ENCODE assay signal across 8 mouse cellular contexts in genomic region chr3:129744803-129745202, GRCm38 (mm10). TPM values are rescaled to one million over a fixed set of nuclear protein-coding genes. Genes with fewer than 3 reads are reported as not detected.
DNase-seq lines count a peak whose midpoint lies in the region; ATAC-seq lines count a peak whose summit lies in the region.

No protein-coding gene starts in this region.

- H3K36me3 ChIP-seq in forebrain, embryonic 10.5 days (replicated peaks) = no peaks in the 10 kb centered on the region
- no peaks in the 10 kb centered on the region for H3K36me3 ChIP-seq in forebrain, embryonic 16.5 days (ENCODE audit: control insufficient read depth, insufficient read depth)
- no peaks in the 10 kb centered on the region for H3K36me3 ChIP-seq in neural tube, embryonic 15.5 days

- no peak for ATAC-seq in forebrain, embryonic 16.5 days
- no peak for ATAC-seq in neural tube, embryonic 15.5 days (ENCODE audit: low FRiP score)

- DNase-seq in forebrain, embryonic 10.5 days (ENCODE audit: extremely low spot score, low spot score) = peak; percentile 42
- DNase-seq in neural tube, embryonic 10.5 days (ENCODE audit: extremely low spot score, low spot score) = peak; percentile 50
- DNase-seq in embryo, embryonic 11 days = peak; percentile 54
- DNase-seq in lung, postnatal 14 days = peak; percentile 57
- peak; percentile 45 for DNase-seq in testis, postnatal 14 days (ENCODE audit: low spot score)
- no peak for DNase-seq in Muller cell, postnatal 12 days (ENCODE audit: inconsistent ontology term)

- no peak overlapping the region for H3K9ac ChIP-seq in forebrain, embryonic 16.5 days (replicated peaks; ENCODE audit: low read depth, low read length)
- no peak overlapping the region for H3K9ac ChIP-seq in neural tube, embryonic 15.5 days (replicated peaks)

- H3K27ac ChIP-seq in forebrain, embryonic 10.5 days = no peak overlapping the region
- H3K27ac ChIP-seq in forebrain, embryonic 16.5 days (ENCODE audit: low read length) = no peak overlapping the region
- H3K27ac ChIP-seq in neural tube, embryonic 15.5 days (replicated peaks) = no peak overlapping the region

- no peak overlapping the region for H3K4me3 ChIP-seq in forebrain, embryonic 10.5 days
- H3K4me3 ChIP-seq in forebrain, embryonic 16.5 days (replicated peaks; ENCODE audit: low read length) = no peak overlapping the region
- H3K4me3 ChIP-seq in neural tube, embryonic 15.5 days (replicated peaks) = no peak overlapping the region

- H3K27me3 ChIP-seq in forebrain, embryonic 10.5 days (ENCODE audit: poor library complexity, severe bottlenecking) = no peaks in the 10 kb centered on the region
- no peaks in the 10 kb centered on the region for H3K27me3 ChIP-seq in forebrain, embryonic 16.5 days (replicated peaks; ENCODE audit: control insufficient read depth, insufficient read depth, low read length)
- no peaks in the 10 kb centered on the region for H3K27me3 ChIP-seq in neural tube, embryonic 15.5 days (replicated peaks)

- no peaks in the 10 kb centered on the region for H3K4me1 ChIP-seq in forebrain, embryonic 10.5 days
- no peaks in the 10 kb centered on the region for H3K4me1 ChIP-seq in forebrain, embryonic 16.5 days (replicated peaks; ENCODE audit: control insufficient read depth, insufficient read depth, low read length)
- no peaks in the 10 kb centered on the region for H3K4me1 ChIP-seq in neural tube, embryonic 15.5 days

- no peak overlapping the region for H3K4me2 ChIP-seq in forebrain, embryonic 16.5 days (ENCODE audit: low read length)
- H3K4me2 ChIP-seq in neural tube, embryonic 15.5 days = no peak overlapping the region

- no peaks in the 10 kb centered on the region for H3K9me3 ChIP-seq in forebrain, embryonic 10.5 days
- no peaks in the 10 kb centered on the region for H3K9me3 ChIP-seq in forebrain, embryonic 16.5 days (ENCODE audit: control insufficient read depth, low read length)
- H3K9me3 ChIP-seq in neural tube, embryonic 15.5 days (replicated peaks) = no peaks in the 10 kb centered on the region

- 51% methylated on average over 8 of the region's 8 CpGs for WGBS in forebrain, embryonic 10.5 days
- 53% methylated on average over 8 of the region's 8 CpGs for WGBS in forebrain, embryonic 16.5 days
- WGBS in neural tube, embryonic 15.5 days = 69% methylated on average over 8 of the region's 8 CpGs

RNA-seq across cellular contexts. Expression of gene Egf, which starts 10.3 kb away (rescaled TPM):
- 1.2 and 1.8 TPM in 2 replicates for polyA plus RNA-seq in forebrain, embryonic 10.5 days (2016; fragmentation: Nextera tagmentation; extraction: Ambion mirVana)
- 1.4 and 3.0 TPM in 2 replicates for polyA plus RNA-seq in forebrain, embryonic 16.5 days (2015; fragmentation: Nextera tagmentation; extraction: Ambion mirVana)
- polyA plus RNA-seq in neural tube, embryonic 15.5 days (2015; fragmentation: Nextera tagmentation; extraction: Ambion mirVana) = 1.6 TPM in 2 replicates

RNA-seq across cellular contexts. Expression of gene Lrit3, which starts 59.0 kb away (rescaled TPM):
- not detected in 2 replicates for polyA plus RNA-seq in forebrain, embryonic 10.5 days (2016; fragmentation: Nextera tagmentation; extraction: Ambion mirVana)
- not detected in 2 replicates for polyA plus RNA-seq in forebrain, embryonic 16.5 days (2015; fragmentation: Nextera tagmentation; extraction: Ambion mirVana)
- not detected in 2 replicates for polyA plus RNA-seq in neural tube, embryonic 15.5 days (2015; fragmentation: Nextera tagmentation; extraction: Ambion mirVana)
